In genomic region chr2:158141690-158142440, GRCm38 (mm10) we compare ENCODE assay signal across 9 mouse cellular contexts. TPM values are rescaled to one million over a fixed set of nuclear protein-coding genes. Genes with fewer than 3 reads are reported as not detected.
A peak's percentile ranks its signal among the peaks of the same experiment; 100 is the strongest.
DNase-seq lines count a peak whose midpoint lies in the region; ATAC-seq and TF ChIP-seq lines count a peak whose summit lies in the region.
"Had no signal": no experiment of that assay in that cellular context is flagged by ENCODE, and none has a peak within 500 bp of the region (broad histone marks: within the 10 kb centered on the region; RNA-seq: fewer than 3 reads in every experiment).

No protein-coding gene starts in this region.

- H3K27me3 ChIP-seq in kidney, embryonic 15.5 days: 0 out of 2 replicates have a peak, but pooled peaks cover 4% of the 10 kb centered on the region
- no peaks in the 10 kb centered on the region for H3K27me3 ChIP-seq in kidney, embryonic 16.5 days (ENCODE audit: insufficient read depth, low read length)
- H3K27me3 ChIP-seq in erythroblast, embryonic 14.5 days (ENCODE audit: control insufficient read depth): no peaks in the 10 kb centered on the region
- H3K27me3 ChIP-seq in intestine, embryonic 16.5 days (replicated peaks; ENCODE audit: control insufficient read depth, insufficient read depth, low read length): no peaks in the 10 kb centered on the region
- no peaks in the 10 kb centered on the region for H3K27me3 ChIP-seq in small intestine, adult 2 months (ENCODE audit: control insufficient read depth, insufficient read depth, low read length)
- peaks cover 3% of the 10 kb centered on the region; the same call in 1 of the 2 replicates for H3K27me3 ChIP-seq in forebrain, embryonic 15.5 days

- H3K4me3 ChIP-seq in kidney, embryonic 15.5 days (replicated peaks): no peak overlapping the region
- no peak overlapping the region for H3K4me3 ChIP-seq in kidney, embryonic 16.5 days (ENCODE audit: low read length)
- H3K4me3 ChIP-seq in erythroblast, embryonic 14.5 days (replicated peaks): peak overlapping the region; percentile 79
- no peak overlapping the region for H3K4me3 ChIP-seq in intestine, embryonic 16.5 days (ENCODE audit: low read length)
- no peak overlapping the region for H3K4me3 ChIP-seq in small intestine, adult 2 months (ENCODE audit: low read depth, low read length)
- H3K4me3 ChIP-seq in forebrain, embryonic 15.5 days: no peak overlapping the region
- H3K4me3 ChIP-seq: embryonic facial prominence, embryonic 13.5 days had no signal

- 78% methylated on average over 7 of the region's 7 CpGs for WGBS in kidney, embryonic 15.5 days
- 72% methylated on average over 7 of the region's 7 CpGs for WGBS in kidney, embryonic 16.5 days
- WGBS in intestine, embryonic 16.5 days: 62% methylated on average over 7 of the region's 7 CpGs
- 50% methylated on average over 7 of the region's 7 CpGs for WGBS in small intestine, adult 2 months
- 91% methylated on average over 7 of the region's 7 CpGs for WGBS in forebrain, embryonic 15.5 days

- no peak for TF ChIP-seq POLR2A in small intestine, adult 2 months (IDR thresholded peaks at IDR 0.05; ENCODE audit: low read depth, low read length)

- TF ChIP-seq CTCF in small intestine, adult 2 months (IDR thresholded peaks at IDR 0.05; ENCODE audit: extremely low read depth, insufficient read length, insufficient replicate concordance, low read depth, low read length): no peak

- no peak overlapping the region for H3K4me2 ChIP-seq in kidney, embryonic 15.5 days
- H3K4me2 ChIP-seq in kidney, embryonic 16.5 days (replicated peaks; ENCODE audit: low read depth, low read length): no peak overlapping the region
- 0 out of 2 replicates have a peak overlapping the region, but pooled peaks have one; percentile 7 for H3K4me2 ChIP-seq in intestine, embryonic 16.5 days (ENCODE audit: low read depth, low read length)
- no peak overlapping the region for H3K4me2 ChIP-seq in forebrain, embryonic 15.5 days (replicated peaks)
- H3K4me2 ChIP-seq: embryonic facial prominence, embryonic 13.5 days had no signal

- H3K36me3 ChIP-seq in kidney, embryonic 15.5 days: no peaks in the 10 kb centered on the region
- no peaks in the 10 kb centered on the region for H3K36me3 ChIP-seq in kidney, embryonic 16.5 days (ENCODE audit: insufficient read depth, low read length)
- H3K36me3 ChIP-seq in erythroblast, embryonic 14.5 days (ENCODE audit: control insufficient read depth): peaks cover 92% of the 10 kb centered on the region
- no peaks in the 10 kb centered on the region for H3K36me3 ChIP-seq in intestine, embryonic 16.5 days (ENCODE audit: control insufficient read depth, insufficient read depth, low read length)
- H3K36me3 ChIP-seq in small intestine, adult 2 months (ENCODE audit: control insufficient read depth, insufficient read depth, low read length): peaks cover 52% of the 10 kb centered on the region
- no peaks in the 10 kb centered on the region for H3K36me3 ChIP-seq in forebrain, embryonic 15.5 days
- H3K36me3 ChIP-seq: embryonic facial prominence, embryonic 13.5 days had no signal

- H3K27ac ChIP-seq in kidney, embryonic 15.5 days: 0 out of 2 replicates have a peak overlapping the region, but pooled peaks have one; percentile 9
- H3K27ac ChIP-seq in kidney, embryonic 16.5 days (ENCODE audit: low read length): no peak overlapping the region
- H3K27ac ChIP-seq in intestine, embryonic 16.5 days (ENCODE audit: low read length): peak overlapping the region; percentile 54
- H3K27ac ChIP-seq in small intestine, adult 2 months (ENCODE audit: insufficient read depth, low read depth, low read length): peak overlapping the region; percentile 35; the same call in 1 of the 2 replicates
- no peak overlapping the region for H3K27ac ChIP-seq in forebrain, embryonic 15.5 days (replicated peaks)

- peaks cover 72% of the 10 kb centered on the region for H3K4me1 ChIP-seq in kidney, embryonic 15.5 days
- H3K4me1 ChIP-seq in kidney, embryonic 16.5 days (ENCODE audit: insufficient read depth, low read length): peaks cover 42% of the 10 kb centered on the region
- H3K4me1 ChIP-seq in erythroblast, embryonic 14.5 days (ENCODE audit: control insufficient read depth): peaks cover 90% of the 10 kb centered on the region
- H3K4me1 ChIP-seq in intestine, embryonic 16.5 days (ENCODE audit: control insufficient read depth, insufficient read depth, low read length): peaks cover 47% of the 10 kb centered on the region
- H3K4me1 ChIP-seq in small intestine, adult 2 months (ENCODE audit: control insufficient read depth, insufficient read depth, insufficient read length, low read length): peaks cover 28% of the 10 kb centered on the region
- H3K4me1 ChIP-seq in forebrain, embryonic 15.5 days: peaks cover 21% of the 10 kb centered on the region

- ATAC-seq in kidney, embryonic 15.5 days (replicated peaks; ENCODE audit: low FRiP score): peak; percentile 26; the same call in 1 of the 2 replicates
- ATAC-seq in kidney, embryonic 16.5 days (ENCODE audit: low FRiP score, low TSS enrichment): no peak; the same call in 1 of the 2 replicates
- peak; percentile 61 for ATAC-seq in intestine, embryonic 16.5 days
- no peak for ATAC-seq in forebrain, embryonic 15.5 days (replicated peaks)

- no peak for DNase-seq in cerebellum, postnatal 14 days
- no peak for DNase-seq in layer of hippocampus, postnatal 14 days (ENCODE audit: low spot score in 2 of 2)

- no peaks in the 10 kb centered on the region for H3K9me3 ChIP-seq in kidney, embryonic 15.5 days (replicated peaks)
- H3K9me3 ChIP-seq in kidney, embryonic 16.5 days (ENCODE audit: low read length): no peaks in the 10 kb centered on the region
- no peaks in the 10 kb centered on the region for H3K9me3 ChIP-seq in erythroblast, embryonic 14.5 days (ENCODE audit: control insufficient read depth, low read length)
- no peaks in the 10 kb centered on the region for H3K9me3 ChIP-seq in intestine, embryonic 16.5 days (ENCODE audit: control insufficient read depth, low read length)
- no peaks in the 10 kb centered on the region for H3K9me3 ChIP-seq in forebrain, embryonic 15.5 days
- H3K9me3 ChIP-seq: embryonic facial prominence, embryonic 13.5 days had no signal

- H3K9ac ChIP-seq in kidney, embryonic 15.5 days: no peak overlapping the region
- H3K9ac ChIP-seq in kidney, embryonic 16.5 days (replicated peaks; ENCODE audit: low read length): no peak overlapping the region
- no peak overlapping the region; the same call in 1 of the 2 replicates for H3K9ac ChIP-seq in intestine, embryonic 16.5 days (ENCODE audit: low read depth, low read length)
- no peak overlapping the region for H3K9ac ChIP-seq in forebrain, embryonic 15.5 days (replicated peaks)
- H3K9ac ChIP-seq: embryonic facial prominence, embryonic 13.5 days had no signal

RNA-seq across cellular contexts. Expression of gene Tgm2, which starts 4.4 kb away (rescaled TPM):
- 30.4 and 39.7 TPM in 2 replicates for polyA plus RNA-seq in kidney, embryonic 15.5 days (2015; fragmentation: Nextera tagmentation; extraction: Ambion mirVana)
- polyA plus RNA-seq in kidney, embryonic 16.5 days (2015; fragmentation: Nextera tagmentation; extraction: Ambion mirVana): 41.6 and 48.3 TPM in 2 replicates
- polyA plus RNA-seq in erythroblast, embryonic 14.5 days (2012): 8.3 and 11.3 TPM in 2 replicates
- polyA plus RNA-seq in intestine, embryonic 16.5 days (2015; fragmentation: Nextera tagmentation; extraction: Ambion mirVana): 94.9 and 96.5 TPM in 2 replicates
- polyA plus RNA-seq in small intestine, adult 2 months (2012; rRNA removed): 89.6 and 93.0 TPM in 2 replicates
- 4.7 and 5.0 TPM in 2 replicates for polyA plus RNA-seq in forebrain, embryonic 15.5 days (2015; fragmentation: Nextera tagmentation; extraction: Ambion mirVana)
- total RNA-seq in layer of hippocampus, postnatal 14 days (2021): 1 to 10 TPM; 5.8 to 6.0 TPM

Comparison
In these comparisons a context has a peak if more than half of its experiments do, and no peak if none do; other contexts are left out.
1. ATAC-seq: peak in kidney, embryonic 15.5 days (single experiment) and intestine, embryonic 16.5 days (single experiment); none in kidney, embryonic 16.5 days (single experiment) and forebrain, embryonic 15.5 days (single experiment).
2. H3K27ac ChIP-seq: peak in kidney, embryonic 15.5 days (single experiment), intestine, embryonic 16.5 days (single experiment) and small intestine, adult 2 months (single experiment); none in kidney, embryonic 16.5 days (single experiment) and forebrain, embryonic 15.5 days (single experiment).